Mouse (Mus musculus): ENCODE measurements around the gene Carmil1. TPM values are rescaled to one million over a fixed set of nuclear protein-coding genes. Genes with fewer than 3 reads are reported as not detected.

Carmil1 gene
- total and polyA plus RNA-seq, 3 experiments: 1.2 to 6.9 (median 4.4) TPM

- no peak for TF ChIP-seq EP300 (IDR thresholded peaks at IDR 0.05; ENCODE audit: insufficient read depth, low read depth, low read length)
- TF ChIP-seq CTCF (IDR thresholded peaks at IDR 0.05): peak; percentile 67
- TF ChIP-seq POLR2A (IDR thresholded peaks at IDR 0.05; ENCODE audit: insufficient read depth, low read depth, low read length): no peak
- 41% methylated on average over 5 of the region's 5 CpGs for WGBS
- DNase-seq: no peak
- Histone ChIP-seq H3K9ac (ENCODE audit: low read depth, low read length) (no peak overlapping the region), H3K4me3 (no peak overlapping the region), H3K79me2 (replicated peaks; ENCODE audit: control insufficient read depth, insufficient read depth, low read length) (no peaks in the 10 kb centered on the region), H3K36me3 (ENCODE audit: control insufficient read depth, insufficient read depth, low read length) (no peaks in the 10 kb centered on the region), H3K27ac (no peak overlapping the region), H3K4me1 (ENCODE audit: control insufficient read depth, insufficient read depth, low read length) (no peaks in the 10 kb centered on the region), H3K27me3 (ENCODE audit: control insufficient read depth, insufficient read depth, low read length) (no peaks in the 10 kb centered on the region)
- intact Hi-C loops (cut with DNase I): loop anchor here (5.0 kb wide), 2 partner anchors 255 to 270 kb away; partner anchors contain the start of gene Carmil1
Observed at GRCm38 (mm10) chr13:24027191-24028170, 253.1 kb downstream of the Carmil1 start.

GRCm38 (mm10) chr13:24018515-24018914 is 262.1 kb downstream of the Carmil1 start:
- Histone ChIP-seq H3K79me2 (replicated peaks; ENCODE audit: control insufficient read depth, insufficient read depth, low read length) (no peaks in the 10 kb centered on the region), H3K27ac (no peak overlapping the region), H3K36me3 (ENCODE audit: control insufficient read depth, insufficient read depth, low read length) (no peaks in the 10 kb centered on the region), H3K4me1 (ENCODE audit: control insufficient read depth, insufficient read depth, low read length) (no peaks in the 10 kb centered on the region), H3K9ac (ENCODE audit: low read depth, low read length) (no peak overlapping the region), H3K27me3 (ENCODE audit: control insufficient read depth, insufficient read depth, low read length) (no peaks in the 10 kb centered on the region), H3K4me3 (no peak overlapping the region)
- WGBS: 82% methylated on average over 4 of the region's 4 CpGs
- intact Hi-C loops (cut with DNase I): no loop called here
- TF ChIP-seq EP300 (IDR thresholded peaks at IDR 0.05; ENCODE audit: insufficient read depth, low read depth, low read length) (no peak), POLR2A (IDR thresholded peaks at IDR 0.05; ENCODE audit: insufficient read depth, low read depth, low read length) (no peak), CTCF (IDR thresholded peaks at IDR 0.05) (no peak)
- DNase-seq: no peak

- Histone ChIP-seq H3K9ac (ENCODE audit: low read depth, low read length) (no peak overlapping the region), H3K79me2 (replicated peaks; ENCODE audit: control insufficient read depth, insufficient read depth, low read length) (no peaks in the 10 kb centered on the region), H3K27ac (no peak overlapping the region), H3K27me3 (ENCODE audit: control insufficient read depth, insufficient read depth, low read length) (no peaks in the 10 kb centered on the region), H3K4me1 (ENCODE audit: control insufficient read depth, insufficient read depth, low read length) (no peaks in the 10 kb centered on the region), H3K36me3 (ENCODE audit: control insufficient read depth, insufficient read depth, low read length) (no peaks in the 10 kb centered on the region), H3K4me3 (no peak overlapping the region)
- WGBS: 76% methylated on average over 2 of the region's 2 CpGs
- intact Hi-C loops (cut with DNase I): no loop called here
- no peak for DNase-seq
- no peak for TF ChIP-seq POLR2A (IDR thresholded peaks at IDR 0.05; ENCODE audit: insufficient read depth, low read depth, low read length)
- TF ChIP-seq CTCF (IDR thresholded peaks at IDR 0.05): no peak
- TF ChIP-seq EP300 (IDR thresholded peaks at IDR 0.05; ENCODE audit: insufficient read depth, low read depth, low read length): no peak
Observed at GRCm38 (mm10) chr13:24005528-24005927, 275.1 kb downstream of the Carmil1 start.

GRCm38 (mm10) chr13:24001797-24002196 is 278.8 kb downstream of the Carmil1 start:
- no peaks in the 10 kb centered on the region for H3K27me3 ChIP-seq (ENCODE audit: control insufficient read depth, insufficient read depth, low read length)
- TF ChIP-seq POLR2A (IDR thresholded peaks at IDR 0.05; ENCODE audit: insufficient read depth, low read depth, low read length): no peak
- TF ChIP-seq EP300 (IDR thresholded peaks at IDR 0.05; ENCODE audit: insufficient read depth, low read depth, low read length): no peak
- no peak for TF ChIP-seq CTCF (IDR thresholded peaks at IDR 0.05)
- H3K36me3 ChIP-seq (ENCODE audit: control insufficient read depth, insufficient read depth, low read length): no peaks in the 10 kb centered on the region
- WGBS: 51% methylated on average over 2 of the region's 2 CpGs
- no peak for DNase-seq
- no peak overlapping the region for H3K9ac ChIP-seq (ENCODE audit: low read depth, low read length)
- no peak overlapping the region for H3K4me3 ChIP-seq
- H3K27ac ChIP-seq: no peak overlapping the region
- intact Hi-C loops (cut with DNase I): no loop called here
- H3K79me2 ChIP-seq (replicated peaks; ENCODE audit: control insufficient read depth, insufficient read depth, low read length): no peaks in the 10 kb centered on the region
- no peaks in the 10 kb centered on the region for H3K4me1 ChIP-seq (ENCODE audit: control insufficient read depth, insufficient read depth, low read length)

DNA sequence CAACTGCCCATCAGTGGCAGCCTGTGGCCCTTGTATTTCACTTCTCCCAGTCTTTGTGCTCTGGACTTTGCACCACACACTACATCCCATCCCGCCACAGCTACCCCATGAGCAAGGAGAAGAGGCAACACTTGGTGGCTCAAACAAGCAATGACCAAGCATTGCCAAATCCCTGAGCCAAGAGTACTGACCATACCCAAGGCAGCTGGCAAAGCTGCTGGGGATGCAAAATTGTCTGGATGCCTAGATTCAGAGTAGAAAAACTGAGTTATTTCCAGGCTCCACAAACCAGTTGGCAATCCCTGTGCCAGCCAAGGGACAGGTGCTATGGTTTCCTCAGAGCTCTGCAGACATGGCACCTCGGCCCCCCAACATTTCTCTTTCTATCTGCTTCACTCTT is 279.5 kb downstream of the Carmil1 start:
- H3K27me3 ChIP-seq (ENCODE audit: control insufficient read depth, insufficient read depth, low read length): no peaks in the 10 kb centered on the region
- H3K4me1 ChIP-seq (ENCODE audit: control insufficient read depth, insufficient read depth, low read length): no peaks in the 10 kb centered on the region
- H3K4me3 ChIP-seq: no peak overlapping the region
- intact Hi-C loops (cut with DNase I): no loop called here
- no peaks in the 10 kb centered on the region for H3K36me3 ChIP-seq (ENCODE audit: control insufficient read depth, insufficient read depth, low read length)
- H3K9ac ChIP-seq (ENCODE audit: low read depth, low read length): no peak overlapping the region
- H3K27ac ChIP-seq: no peak overlapping the region
- no peak for TF ChIP-seq EP300 (IDR thresholded peaks at IDR 0.05; ENCODE audit: insufficient read depth, low read depth, low read length)
- TF ChIP-seq POLR2A (IDR thresholded peaks at IDR 0.05; ENCODE audit: insufficient read depth, low read depth, low read length): no peak
- no peak for TF ChIP-seq CTCF (IDR thresholded peaks at IDR 0.05)
- DNase-seq: no peak
- no peaks in the 10 kb centered on the region for H3K79me2 ChIP-seq (replicated peaks; ENCODE audit: control insufficient read depth, insufficient read depth, low read length)
- WGBS: 72% methylated on average over 2 of the region's 2 CpGs

DNA sequence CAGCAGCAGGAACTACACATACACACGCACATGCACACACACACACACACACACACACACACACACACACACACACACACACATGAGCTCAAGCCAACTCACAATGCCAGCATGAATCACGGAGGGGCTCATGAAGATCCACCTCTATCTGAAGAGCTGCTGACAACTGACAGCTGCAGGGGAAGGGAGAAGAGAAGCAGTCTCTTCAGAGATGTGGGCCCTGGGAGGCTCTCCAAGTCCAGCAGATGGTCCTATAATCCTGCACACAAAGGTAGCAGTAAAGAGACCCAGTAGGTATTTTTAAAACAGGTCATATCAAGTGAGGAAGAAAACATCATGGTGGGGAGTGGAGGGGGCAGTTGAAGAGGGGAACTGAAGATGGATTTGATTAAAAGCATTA is 281.8 kb downstream of the Carmil1 start:
- 48% methylated on average over 2 of the region's 2 CpGs for WGBS
- Histone ChIP-seq H3K27me3 (ENCODE audit: control insufficient read depth, insufficient read depth, low read length) (no peaks in the 10 kb centered on the region), H3K27ac (no peak overlapping the region), H3K79me2 (replicated peaks; ENCODE audit: control insufficient read depth, insufficient read depth, low read length) (no peaks in the 10 kb centered on the region), H3K9ac (ENCODE audit: low read depth, low read length) (no peak overlapping the region), H3K4me3 (no peak overlapping the region), H3K36me3 (ENCODE audit: control insufficient read depth, insufficient read depth, low read length) (no peaks in the 10 kb centered on the region), H3K4me1 (ENCODE audit: control insufficient read depth, insufficient read depth, low read length) (no peaks in the 10 kb centered on the region)
- TF ChIP-seq POLR2A (IDR thresholded peaks at IDR 0.05; ENCODE audit: insufficient read depth, low read depth, low read length) (no peak), CTCF (IDR thresholded peaks at IDR 0.05) (no peak), EP300 (IDR thresholded peaks at IDR 0.05; ENCODE audit: insufficient read depth, low read depth, low read length) (no peak)
- intact Hi-C loops (cut with DNase I): no loop called here
- no peak for DNase-seq
